Mouse (Mus musculus) layer of hippocampus, adult 9-10 months (tissue): ENCODE measurements around the gene Rflna.

Source experiments
- DNase-seq: peaks from one replicate; pipeline ENCODE4 v3.0.0; 2022; ENCODE audit warnings: low spot score

The Rflna gene

DNA sequence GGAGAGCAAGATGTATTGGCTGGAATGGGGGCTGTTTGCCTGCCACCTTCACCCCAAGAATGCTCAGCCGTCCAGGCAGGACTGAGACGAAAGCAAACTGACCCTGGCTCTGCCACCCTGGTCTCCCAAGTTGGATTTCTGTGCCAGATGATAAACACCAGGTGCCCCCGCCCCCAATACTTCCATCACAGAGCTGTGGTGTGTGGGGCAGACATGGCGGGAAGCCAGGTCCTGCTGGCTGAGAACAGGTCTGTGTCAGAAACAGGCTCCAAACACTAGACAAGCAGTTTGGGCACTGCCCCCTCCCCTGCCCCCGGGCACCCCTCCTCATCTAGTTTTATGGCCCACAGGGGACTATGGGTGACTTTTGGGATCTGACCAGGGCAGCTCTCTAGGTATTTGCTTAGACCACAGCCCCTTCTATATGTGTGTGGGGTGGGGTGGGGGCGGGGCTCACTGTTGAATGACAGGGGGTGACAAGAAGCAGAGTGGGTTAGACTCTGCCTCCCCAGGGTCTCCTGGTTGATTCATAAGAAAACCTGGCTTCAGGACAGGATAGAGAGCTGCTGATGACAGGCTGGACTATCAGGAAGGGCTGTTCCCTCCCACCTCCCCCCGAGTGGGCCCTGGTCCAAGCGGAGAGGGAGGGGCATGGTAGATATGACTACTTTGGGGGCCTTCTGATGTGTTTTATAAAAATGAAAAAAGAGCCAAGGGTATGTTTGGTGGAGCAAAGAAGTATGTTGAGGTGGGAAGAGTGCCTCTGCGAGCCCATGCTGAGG lies 3.0 kb downstream of the Rflna start:
- no peak for DNase-seq

DNA sequence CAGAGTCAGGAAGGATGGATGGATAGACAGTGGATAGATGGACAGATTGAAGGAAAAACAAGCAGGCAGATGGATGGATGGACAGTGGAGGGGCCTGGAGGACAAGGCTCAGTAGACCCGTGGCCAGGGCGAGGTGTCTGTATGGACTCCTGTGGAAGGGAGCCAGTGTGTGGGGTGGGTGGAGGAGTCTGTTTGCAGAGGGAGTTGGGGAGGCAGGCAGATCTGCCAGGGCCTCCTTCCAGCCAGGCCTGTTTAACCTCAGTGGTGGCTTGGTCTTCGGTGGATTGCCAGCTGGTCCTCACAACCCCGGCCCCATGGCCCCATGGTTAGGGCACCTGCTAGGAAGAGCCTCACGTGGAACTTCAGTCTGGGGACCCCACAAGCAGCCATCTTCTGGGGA lies 3.9 kb downstream of the Rflna start:
- DNase-seq: no peak

DNA sequence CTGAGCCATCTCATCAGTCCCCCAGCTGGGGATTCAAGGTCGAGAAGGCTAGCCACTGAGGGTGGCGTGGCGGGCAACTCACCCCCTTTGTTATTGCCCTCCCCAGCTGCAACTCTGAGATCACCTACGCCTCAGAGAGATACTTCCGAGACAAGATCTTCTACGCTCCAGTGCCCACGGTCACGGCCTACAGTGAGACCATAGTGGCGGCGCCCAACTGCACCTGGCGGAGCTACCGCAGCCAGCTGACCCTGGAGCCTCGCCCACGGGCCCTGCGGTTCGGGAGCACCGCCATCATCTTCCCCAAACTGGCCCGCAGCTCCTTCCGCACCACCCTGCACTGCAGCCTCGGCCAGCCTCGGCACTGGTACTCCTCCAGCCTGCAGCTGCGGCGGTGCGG lies 8.1 kb downstream of the Rflna start:
- DNase-seq: no peak

DNA sequence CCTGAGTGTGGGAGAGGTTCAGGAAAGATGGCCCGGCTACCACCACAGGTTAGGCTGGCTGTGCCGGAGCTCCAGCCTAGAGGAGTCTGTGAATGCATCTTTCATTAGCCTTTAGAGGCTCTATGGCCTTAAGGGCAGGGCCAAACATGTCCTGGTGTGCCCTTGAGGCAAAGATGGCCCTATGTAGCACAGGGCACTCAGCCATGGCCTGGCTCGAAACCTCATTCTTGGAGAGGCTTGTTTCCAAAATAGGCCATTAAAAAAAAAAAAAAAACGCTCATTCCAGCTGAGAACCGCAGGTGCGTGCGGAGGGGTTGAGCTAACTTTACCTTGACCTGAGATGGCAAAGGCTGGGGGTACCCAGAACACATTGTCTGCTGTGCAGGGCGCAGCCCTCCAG lies 8.6 kb downstream of the Rflna start:
- DNase-seq: no peak

DNA sequence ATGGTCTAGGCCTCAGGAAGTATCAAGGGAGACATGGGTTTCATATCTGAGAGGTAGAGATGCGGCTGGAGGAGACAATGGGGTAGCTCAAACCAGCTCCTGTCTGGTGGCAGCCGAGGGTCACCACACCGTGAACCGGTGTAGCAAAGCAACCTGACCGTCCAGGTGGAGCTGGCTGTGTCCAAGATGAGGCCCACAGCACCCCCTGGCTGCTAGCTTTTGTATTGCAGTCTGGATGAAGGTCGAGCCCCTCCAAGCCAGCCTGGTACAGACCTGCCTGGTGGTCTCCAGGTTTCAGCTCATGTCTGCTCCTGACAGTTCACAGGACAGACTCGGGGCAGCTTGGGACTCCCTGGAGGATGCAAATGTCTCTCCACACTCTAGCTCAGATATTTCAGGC lies 11.5 kb downstream of the Rflna start:
- no peak for DNase-seq

DNA sequence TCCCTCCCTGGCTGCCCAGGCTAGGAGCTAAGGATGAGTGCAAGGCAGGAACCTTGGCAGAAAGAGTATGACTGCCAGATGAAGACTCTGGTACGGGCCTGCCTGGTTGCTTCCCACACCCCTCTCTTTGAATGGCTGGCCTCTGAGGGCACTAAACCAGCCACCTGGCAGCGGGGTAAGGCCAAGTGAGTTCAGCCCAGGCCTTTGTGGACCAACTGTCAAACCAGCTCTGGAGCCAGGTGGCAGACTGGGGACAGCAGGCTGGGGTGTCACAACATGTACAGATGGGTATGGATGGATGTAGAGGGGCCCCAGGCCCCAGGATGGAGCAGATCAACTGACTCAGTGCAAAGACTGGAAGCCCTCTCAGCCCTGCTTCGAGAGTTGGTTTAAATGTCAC lies 12.0 kb downstream of the Rflna start:
- DNase-seq: no peak

DNA sequence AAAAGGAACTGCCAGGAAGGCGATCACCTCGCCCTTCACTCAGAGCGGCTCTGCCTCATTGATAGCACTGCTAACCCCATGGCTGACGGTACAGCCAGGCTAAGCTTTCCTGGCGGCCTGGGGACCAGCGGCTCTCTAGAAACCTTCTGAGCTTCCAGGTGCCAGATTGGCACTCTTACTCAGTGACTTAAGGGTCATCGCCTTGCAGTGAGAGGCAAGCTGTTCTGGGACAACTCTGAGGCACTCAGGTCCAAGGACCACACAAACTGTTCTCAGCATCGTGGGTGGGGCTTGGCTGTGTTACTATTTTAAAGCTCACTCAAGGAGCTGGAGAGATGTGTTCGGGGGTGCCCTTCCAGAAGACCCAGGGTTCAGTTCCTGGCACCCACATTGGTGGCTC lies 12.6 kb downstream of the Rflna start:
- DNase-seq: no peak

DNA sequence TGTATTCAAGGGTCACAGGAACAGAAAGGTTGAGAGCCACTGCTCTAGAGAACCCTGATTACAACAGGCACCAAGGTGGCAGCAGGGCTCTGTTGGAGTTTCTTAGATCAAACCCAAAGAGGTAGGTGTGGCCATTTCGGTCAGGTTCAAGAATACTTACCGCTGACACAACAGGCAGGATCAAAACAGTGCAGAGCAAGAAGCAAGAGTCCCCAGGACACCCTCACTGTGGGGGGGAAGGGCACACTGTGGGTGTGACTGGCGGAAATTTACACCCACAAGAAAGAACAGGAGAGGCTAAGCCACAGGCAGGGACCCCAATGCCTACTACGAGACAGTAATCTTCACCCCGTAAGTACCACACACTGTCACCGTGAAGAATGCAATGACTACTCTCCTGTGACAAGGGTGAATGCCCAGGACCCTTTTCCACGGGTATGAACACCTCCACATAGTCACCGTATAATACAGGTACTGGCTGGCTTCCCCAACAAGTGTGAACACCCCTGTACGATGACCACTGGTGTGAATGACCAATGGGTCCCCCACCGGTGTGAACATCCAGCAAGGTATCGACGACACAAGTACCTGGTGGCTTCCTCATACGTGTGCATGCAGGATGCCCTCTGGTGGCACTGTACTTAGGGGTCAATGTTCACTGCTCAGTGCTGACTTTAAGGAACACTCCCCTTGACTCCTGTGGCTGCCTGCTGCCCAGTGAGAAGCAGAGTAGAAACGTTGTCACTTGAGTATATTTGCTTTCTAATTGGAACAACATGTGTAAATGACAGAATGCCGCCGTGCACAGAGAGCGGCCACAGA lies 13.6 kb downstream of the Rflna start:
- DNase-seq: no peak

DNA sequence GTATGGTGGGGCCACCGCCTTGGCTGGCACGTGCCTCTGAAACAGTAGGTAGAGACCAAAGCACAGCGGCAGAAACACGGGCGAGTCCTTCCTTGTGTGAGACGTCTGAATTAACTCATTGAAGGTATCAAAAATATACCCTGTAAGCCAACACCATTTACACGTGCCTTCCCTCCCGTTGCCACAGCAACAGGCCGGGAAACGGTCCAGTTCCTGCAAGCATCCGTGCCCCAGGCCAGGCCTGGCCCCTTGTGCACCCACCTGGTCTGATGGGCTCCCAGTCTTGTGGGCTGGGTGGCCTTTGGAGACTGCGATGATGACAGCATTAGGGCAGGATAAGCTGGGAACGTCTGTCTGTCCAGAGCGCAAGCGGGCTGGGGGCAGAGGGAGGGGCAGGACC lies 14.3 kb downstream of the Rflna start:
- no peak for DNase-seq

DNA sequence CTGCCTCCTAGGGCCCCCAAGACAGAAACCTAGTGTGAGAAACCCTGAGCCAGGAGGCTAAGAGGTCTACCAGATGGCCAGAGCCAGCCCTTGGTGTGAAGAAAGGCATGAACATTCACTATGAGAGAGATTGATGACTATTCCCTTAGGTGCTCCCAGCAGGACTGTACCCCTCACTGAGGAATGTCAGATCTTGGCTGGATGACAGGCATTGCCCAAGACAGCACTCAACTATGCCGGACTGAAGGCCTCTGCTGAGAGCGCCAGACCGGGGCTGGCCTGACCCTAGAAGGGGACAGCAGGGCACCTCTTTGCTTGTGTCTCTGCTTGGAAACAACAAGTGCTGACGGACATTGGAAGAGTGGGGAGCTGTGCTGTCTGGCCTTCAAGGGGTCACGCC lies 16.1 kb downstream of the Rflna start:
- no peak for DNase-seq

DNA sequence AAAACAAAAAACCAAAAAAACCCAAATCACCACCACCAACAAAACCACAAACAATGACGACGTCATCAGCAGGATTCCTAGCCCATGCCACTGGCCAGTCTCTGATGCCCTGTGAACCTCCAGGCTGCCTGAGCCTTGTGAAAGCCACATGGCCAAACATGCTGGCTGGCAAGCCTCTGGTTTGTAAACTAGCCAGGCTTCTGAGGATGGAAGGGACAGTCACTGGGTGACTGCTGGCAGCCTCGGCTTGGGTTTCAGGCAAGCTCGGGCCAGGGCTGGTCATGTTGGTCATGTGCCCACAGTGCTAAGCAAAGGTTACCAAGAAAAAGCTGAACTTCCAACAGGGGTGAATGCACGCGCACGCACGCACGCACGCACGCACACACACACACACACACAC lies 18.3 kb downstream of the Rflna start:
- no peak for DNase-seq

DNA sequence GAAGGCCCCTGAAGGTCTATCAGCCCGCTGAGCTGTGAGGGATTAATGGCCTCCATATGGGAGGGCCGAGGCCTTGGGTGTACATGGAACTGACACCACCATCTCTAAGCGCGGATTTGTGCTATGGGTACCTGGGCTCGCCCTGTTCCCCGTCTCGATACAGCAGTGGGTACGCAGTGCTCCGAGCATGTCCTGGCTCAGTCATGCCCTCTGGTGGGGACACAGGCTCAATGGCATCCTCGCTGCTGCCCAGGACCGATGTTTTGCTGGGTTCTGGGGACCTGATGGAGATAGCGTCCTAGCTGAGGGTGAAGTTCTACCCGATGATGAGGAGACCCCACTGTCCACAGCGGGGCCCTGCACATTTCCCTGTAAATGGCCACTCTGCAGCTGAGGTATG lies 21.0 kb downstream of the Rflna start:
- no peak for DNase-seq

DNA sequence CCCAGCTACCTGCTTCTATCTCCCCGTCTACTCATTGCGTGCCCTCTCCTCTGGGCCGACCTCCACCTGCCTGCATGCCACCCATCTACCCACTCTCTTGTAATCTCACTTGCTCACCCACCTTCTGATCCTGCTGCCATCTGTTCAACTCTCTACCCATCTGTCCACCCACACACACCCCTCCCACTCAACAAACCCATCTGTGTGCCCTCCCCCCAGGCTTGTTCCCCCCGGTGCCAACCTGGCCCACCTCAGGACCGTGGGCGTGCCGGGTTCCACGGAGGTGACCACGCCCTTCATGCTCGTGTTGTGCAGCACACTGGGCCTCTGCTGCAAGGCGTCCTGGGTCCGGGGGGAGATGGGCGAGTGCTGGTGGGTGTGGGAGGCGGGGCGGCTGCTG lies 25.4 kb downstream of the Rflna start:
- DNase-seq: no peak

DNA sequence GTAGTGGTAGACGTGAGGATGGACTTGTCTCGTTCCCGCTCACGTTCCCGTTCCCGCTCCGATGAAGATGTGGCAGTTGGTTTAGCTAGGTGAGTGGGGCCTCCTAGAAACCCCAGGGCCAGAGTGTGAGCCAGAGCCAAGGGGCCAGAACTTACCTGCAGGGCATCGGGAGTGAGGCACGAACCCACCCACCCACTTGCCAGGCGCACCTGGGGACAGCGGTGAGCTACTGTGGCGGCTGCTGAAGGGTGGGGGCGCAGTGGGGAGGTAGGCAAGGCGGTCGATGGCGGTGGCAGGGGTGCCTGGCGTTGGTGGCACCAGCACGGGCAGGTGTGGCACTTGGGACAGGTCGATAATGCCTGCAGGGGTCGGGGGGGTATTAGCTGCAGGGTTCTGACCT lies 25.9 kb downstream of the Rflna start:
- no peak for DNase-seq

DNA sequence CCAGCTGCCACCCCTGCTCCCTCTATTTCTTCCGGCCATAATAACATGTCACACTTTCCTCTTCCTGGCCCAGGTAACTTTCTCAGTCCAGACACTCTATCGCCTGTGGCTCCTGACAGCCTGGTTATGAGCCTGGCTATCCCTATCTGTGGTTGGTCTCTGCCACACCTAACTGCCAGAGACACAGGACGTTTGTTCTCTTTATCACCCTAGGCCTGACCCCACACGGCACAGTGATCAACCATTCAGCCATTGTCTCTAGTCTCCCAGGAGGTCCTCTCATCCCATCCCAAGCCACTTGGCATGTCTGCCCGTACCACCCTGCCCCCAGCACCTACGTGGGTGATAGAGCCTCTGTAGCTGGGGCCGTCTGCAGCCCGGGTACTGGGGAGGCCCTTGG lies 33.5 kb downstream of the Rflna start:
- DNase-seq: no peak

DNA sequence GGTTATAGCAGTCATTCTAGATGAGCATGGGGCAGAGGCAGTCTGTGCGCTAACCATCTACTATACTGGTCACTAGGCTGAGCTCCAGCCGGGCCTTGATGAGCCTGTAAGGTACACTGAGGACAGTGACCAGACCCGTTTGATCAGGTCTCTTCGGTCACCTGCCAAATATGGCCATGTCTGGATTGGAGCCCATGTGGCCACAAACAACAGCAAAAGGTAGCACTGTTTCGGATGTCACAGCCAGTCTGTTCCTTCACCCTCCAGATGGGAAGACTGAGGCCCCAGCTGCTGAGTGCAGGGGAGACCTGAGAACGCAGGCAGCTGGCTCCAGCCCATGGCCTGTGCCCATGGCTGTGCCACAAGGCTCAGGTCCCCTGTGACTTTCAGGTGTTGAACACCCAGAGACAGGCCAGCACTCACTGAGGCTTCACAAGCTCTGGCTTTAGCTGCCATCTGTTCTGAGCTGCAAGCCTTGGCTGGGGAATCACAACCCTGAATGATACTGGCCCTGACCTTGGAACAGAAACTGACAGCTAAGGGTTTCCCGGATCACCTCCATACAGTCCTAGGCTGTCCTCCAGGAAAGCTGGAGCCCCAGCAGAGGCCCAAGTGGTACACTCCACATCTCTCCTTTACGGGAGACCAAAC lies 36.5 kb downstream of the Rflna start:
- no peak for DNase-seq

DNA sequence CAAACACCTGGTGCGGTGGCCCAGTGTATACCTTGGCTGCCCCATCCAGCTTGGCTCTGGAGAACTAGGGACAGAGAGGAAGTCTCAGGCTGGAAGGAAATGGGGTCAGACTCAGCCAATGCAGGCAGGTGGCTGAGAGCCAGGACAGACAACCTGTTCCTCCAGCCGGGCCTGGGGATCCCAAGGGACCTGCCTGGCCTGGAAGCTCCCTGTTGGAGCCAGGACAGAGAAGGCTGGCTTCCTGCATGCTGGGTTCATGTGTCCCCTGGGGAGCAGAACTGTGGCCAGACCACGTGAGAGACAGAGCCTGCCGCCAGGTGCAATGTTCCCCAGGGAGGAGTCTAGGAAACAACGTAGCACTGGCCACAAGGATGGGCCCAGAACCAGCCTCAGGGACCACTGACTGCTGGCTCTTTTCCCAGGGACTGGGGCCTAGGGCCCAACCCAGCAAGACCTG lies 37.1 kb downstream of the Rflna start:
- DNase-seq: no peak

DNA sequence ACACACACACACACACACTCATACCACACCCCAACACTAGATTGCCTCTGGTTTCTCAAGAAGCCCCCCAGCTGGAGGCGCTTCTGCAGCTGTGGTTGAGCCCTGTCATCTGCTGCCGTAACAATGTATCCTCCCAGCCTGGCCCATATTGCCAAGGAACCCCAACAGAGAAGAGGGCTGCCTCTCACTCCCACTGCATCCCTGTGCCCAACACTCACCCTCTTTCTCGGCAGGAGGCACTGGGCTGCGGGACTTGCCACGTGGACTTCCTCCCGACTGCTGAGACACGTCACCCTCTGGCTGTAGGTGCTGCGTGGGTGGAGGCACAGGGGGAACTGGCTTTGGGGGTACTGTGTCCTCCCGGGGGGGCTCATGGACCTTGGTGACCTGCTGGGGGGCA lies 38.6 kb downstream of the Rflna start:
- no peak for DNase-seq

DNA sequence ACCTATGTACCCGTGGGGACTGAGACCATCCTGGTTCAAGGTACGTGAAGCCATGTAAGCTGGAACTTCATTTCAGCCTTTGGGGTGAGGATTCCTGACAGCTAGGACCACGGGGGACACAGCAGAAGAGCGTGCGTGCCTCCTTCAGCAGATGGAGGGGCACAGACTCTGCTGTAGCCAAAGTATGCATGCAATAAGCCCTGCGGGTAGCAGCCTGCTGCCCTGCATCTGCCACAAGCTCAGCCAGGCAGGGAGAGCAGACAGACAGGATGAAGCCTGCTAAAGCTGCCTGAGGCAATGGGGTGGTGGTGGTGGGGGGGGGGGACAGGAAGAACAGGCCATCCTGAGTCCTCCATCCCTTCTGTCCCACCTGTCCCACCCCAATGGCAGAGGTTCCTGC lies 40.4 kb downstream of the Rflna start:
- DNase-seq: no peak

DNA sequence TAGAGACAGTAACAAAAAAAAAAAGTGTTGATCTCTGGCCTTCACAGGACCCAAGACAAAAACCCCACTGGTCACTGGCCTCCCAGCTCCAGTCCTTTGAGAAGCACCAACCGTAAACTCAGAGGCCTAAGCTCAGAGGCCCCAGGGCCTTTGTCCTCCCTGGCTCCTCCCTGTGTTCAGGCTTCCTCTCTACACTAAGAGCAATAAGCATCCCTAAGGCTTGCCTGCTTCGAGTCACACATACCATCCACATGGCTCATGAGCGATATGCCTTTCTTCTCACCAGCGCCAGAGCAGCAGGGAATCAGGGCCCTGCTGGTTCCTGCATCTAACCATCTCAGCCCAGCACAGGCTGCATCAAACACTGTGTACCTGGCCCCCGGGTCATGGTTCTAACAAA lies 42.2 kb downstream of the Rflna start:
- DNase-seq: no peak

DNA sequence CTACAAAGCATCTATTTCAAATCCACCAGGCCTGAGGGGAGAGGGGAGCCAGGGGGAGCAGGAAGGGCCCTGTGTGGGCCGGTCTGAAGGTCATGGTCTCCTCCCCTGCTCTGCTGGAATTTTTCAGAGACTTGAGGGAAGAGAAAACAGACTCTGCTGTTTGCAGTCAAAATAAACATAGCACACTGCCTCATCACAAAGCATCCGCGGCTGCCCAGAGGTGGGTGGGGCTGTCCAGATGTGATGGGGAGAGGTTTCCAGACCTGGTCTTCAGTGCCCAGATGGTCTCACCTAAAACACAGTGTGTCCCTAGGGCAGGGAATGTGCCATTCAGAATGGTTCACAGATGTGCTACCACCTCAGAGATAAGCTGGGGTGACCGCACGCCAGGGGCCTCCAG lies 43.4 kb downstream of the Rflna start:
- no peak for DNase-seq

DNA sequence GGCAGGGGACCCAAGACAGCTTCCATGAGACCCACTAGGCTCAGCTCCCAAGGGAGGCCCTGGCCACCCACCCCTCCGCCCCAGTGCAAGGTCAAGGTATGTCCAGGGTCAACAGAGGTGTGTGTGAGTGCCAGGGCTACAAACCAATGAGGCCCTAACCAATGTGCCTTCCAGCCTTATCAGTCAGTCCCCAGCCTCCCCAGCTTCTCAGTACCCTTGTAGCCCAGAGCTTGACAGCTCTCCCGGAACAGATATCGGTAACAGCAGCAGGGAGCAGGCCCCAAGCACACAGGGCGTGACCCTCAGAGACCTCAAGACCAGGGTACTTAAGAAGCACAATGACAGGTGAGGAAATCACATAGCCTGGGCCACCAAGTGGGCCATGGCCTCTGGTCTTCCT lies 46.5 kb downstream of the Rflna start:
- no peak for DNase-seq

DNA sequence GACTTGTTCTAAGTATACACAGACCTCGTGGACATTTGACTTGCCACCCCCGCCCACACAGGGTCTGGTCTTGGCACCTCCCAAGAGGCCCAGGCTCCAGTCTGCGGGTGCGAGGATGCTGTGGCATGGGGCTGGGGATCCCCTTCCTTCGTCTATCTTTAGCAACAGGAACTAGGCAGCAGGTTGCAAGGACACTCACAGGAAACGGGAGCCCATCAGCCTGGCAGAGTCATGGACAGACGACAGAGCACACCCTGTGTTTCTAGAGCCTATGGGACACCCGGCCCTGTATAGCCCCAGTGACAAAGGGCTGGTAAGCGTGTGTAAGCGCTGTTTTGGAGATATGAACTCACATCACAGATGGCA lies 49.2 kb downstream of the Rflna start:
- no peak for DNase-seq
